Mouse (Mus musculus) forebrain, embryonic 16.5 days (tissue): Measurements from ENCODE around the gene Spout1. TPM values are rescaled to one million over a fixed set of nuclear protein-coding genes. Genes with fewer than 3 reads are reported as not detected.

Experiments
- ATAC-seq: fragments of 200-750 bp; cut with Nextera tagmentation; 2 replicates; pipeline ENCODE4 v1.8.0; 2017; ENCODE audit warnings: mild to moderate bottlenecking, moderate library complexity
- H3K27ac ChIP-seq: fragments of 300-500 bp; sonication (generic); 2 replicates; pipeline ENCODE4 v1.5.1; 2014; ENCODE audit warnings: low read length, control low read depth
- H3K27me3 ChIP-seq: fragments of 300-500 bp; sonication (generic); replicated peaks from 2 replicates; pipeline ENCODE4 v1.6.1; 2014; ENCODE audit warnings: low read length; ENCODE audit not compliant: control insufficient read depth, insufficient read depth
- H3K36me3 ChIP-seq: fragments of 300-500 bp; sonication (generic); 2 replicates; pipeline ENCODE4 v1.6.1; 2014; ENCODE audit not compliant: control insufficient read depth, insufficient read depth
- H3K4me1 ChIP-seq: fragments of 300-500 bp; sonication (generic); replicated peaks from 2 replicates; pipeline ENCODE4 v1.6.1; 2014; ENCODE audit warnings: low read length; ENCODE audit not compliant: control insufficient read depth, insufficient read depth
- H3K4me2 ChIP-seq: fragments of 300-500 bp; sonication (generic); 2 replicates; pipeline ENCODE4 v1.6.1; 2014; ENCODE audit warnings: mild to moderate bottlenecking, low read length, control low read depth
- H3K4me3 ChIP-seq: fragments of 300-500 bp; sonication (generic); replicated peaks from 2 replicates; pipeline ENCODE4 v1.5.1; 2014; ENCODE audit warnings: mild to moderate bottlenecking, low read length, control low read depth
- H3K9ac ChIP-seq: fragments of 300-500 bp; sonication (generic); replicated peaks from 2 replicates; pipeline ENCODE4 v1.6.1; 2014; ENCODE audit warnings: low read depth, low read length, control low read depth
- H3K9me3 ChIP-seq: fragments of 300-500 bp; sonication (generic); 2 replicates; pipeline ENCODE4 v1.6.1; 2016; ENCODE audit warnings: low read length; ENCODE audit not compliant: control insufficient read depth
- WGBS: fragments of 180-500 bp; shearing (Covaris S2); extraction: QIAGEN DNeasy Blood & Tissue Kit; methylation state at CpG from one replicate; pipeline ENCODE4 v1.1.7; 2014; 5-methylcytosine and 5-hydroxymethylcytosine counted together
- polyA plus RNA-seq: library from polyadenylated mRNA; unstranded; fragments of >200 nt; fragmentation: Nextera tagmentation; extraction: Ambion mirVana; gene quantifications from 2 replicates; pipeline ENCODE4 v1.2.1, GENCODE M21; 2015

Spout1 gene
- polyA plus RNA-seq, 1 experiment from 2014 or later: 65.9 TPM

DNA sequence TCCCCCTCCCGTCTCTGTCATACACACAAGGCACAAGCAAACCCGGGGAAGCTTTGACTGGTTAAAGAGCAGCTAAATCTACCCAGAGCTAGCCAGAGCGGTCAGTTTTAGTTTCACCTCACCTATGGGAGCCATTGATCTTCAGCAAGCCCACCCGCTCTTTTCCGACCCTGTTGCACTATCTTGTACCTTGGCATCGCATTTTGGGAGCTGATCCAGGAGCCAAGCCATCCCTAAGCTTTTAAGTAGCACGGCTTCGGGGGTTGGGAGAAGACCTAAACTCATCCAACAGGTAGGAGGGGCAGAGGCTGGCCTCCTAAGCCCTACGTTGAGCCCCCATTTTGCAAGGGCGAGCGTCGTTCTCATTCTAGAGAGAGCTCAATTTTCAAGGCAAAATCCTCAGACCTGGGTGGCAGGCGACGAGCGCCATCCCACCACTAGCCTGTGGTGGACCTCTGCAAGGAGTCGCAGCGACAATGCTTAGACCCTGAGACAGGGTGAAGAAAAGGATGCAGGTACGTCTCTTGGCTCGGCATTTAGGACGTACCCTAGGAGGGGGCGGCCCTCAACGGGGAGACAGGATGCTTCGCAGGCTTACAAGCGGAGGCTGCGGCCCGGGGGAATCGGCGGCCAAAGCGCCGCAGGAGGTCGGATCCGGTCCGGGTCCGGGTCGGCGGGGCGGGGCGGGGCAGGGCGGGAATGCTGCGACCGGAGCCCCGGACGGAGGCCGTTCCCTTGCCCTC is 54.4 kb downstream of the Spout1 start:
- H3K4me3 ChIP-seq: peak overlapping the region; percentile 83
- no peaks in the 10 kb centered on the region for H3K27me3 ChIP-seq
- H3K27ac ChIP-seq: peak overlapping the region; percentile 91
- H3K4me2 ChIP-seq: peak overlapping the region; percentile 96
- H3K9ac ChIP-seq: peak overlapping the region; percentile 86
- H3K36me3 ChIP-seq: no peaks in the 10 kb centered on the region
- peaks cover 37% of the 10 kb centered on the region for H3K4me1 ChIP-seq
- peak; percentile 62 for ATAC-seq
- 1% methylated on average over 42 of the region's 44 CpGs for WGBS
- no peaks in the 10 kb centered on the region for H3K9me3 ChIP-seq

Other genes with a start within 250 kb of the Spout1 start
- 98.6 and 101 TPM in 2 replicates for gene Gle1, start 243.0 kb downstream of the Spout1 start, polyA plus RNA-seq
- gene Sptan1, start 212.9 kb downstream of the Spout1 start, polyA plus RNA-seq: 243 and 294 TPM in 2 replicates
- gene Wdr34, start 129.6 kb downstream of the Spout1 start, polyA plus RNA-seq: 70.2 and 83.3 TPM in 2 replicates
- 407 and 435 TPM in 2 replicates for gene Set, start 121.1 kb downstream of the Spout1 start, polyA plus RNA-seq
- gene Pkn3, start 100.8 kb downstream of the Spout1 start, polyA plus RNA-seq: 2.6 and 3.4 TPM in 2 replicates
- 17.8 and 19.0 TPM in 2 replicates for gene Zdhhc12, start 84.8 kb downstream of the Spout1 start, polyA plus RNA-seq
- 10.9 and 16.5 TPM in 2 replicates for gene Zer1, start 53.9 kb downstream of the Spout1 start, polyA plus RNA-seq
- gene Tbc1d13, start 44.7 kb downstream of the Spout1 start, polyA plus RNA-seq: 10.5 and 12.7 TPM in 2 replicates
- gene Endog, start 7.0 kb downstream of the Spout1 start, polyA plus RNA-seq: 10.7 and 13.3 TPM in 2 replicates
- gene Kyat1, start 27.4 kb upstream of the Spout1 start, polyA plus RNA-seq: 15.4 and 16.3 TPM in 2 replicates
- 58.9 and 59.7 TPM in 2 replicates for gene Lrrc8a, start 59.3 kb upstream of the Spout1 start, polyA plus RNA-seq
- 0.46 and 0.58 TPM in 2 replicates for gene Gm28035, start 62.1 kb upstream of the Spout1 start, polyA plus RNA-seq
- 9.4 and 9.5 TPM in 2 replicates for gene Phyhd1, start 87.7 kb upstream of the Spout1 start, polyA plus RNA-seq
- not detected in 2 replicates for gene Gm28038, start 102.6 kb upstream of the Spout1 start, polyA plus RNA-seq
- gene Dolk, start 107.9 kb upstream of the Spout1 start, polyA plus RNA-seq: 30.2 and 35.9 TPM in 2 replicates
- 25.3 and 26.2 TPM in 2 replicates for gene Nup188, start 107.9 kb upstream of the Spout1 start, polyA plus RNA-seq
- 159 and 203 TPM in 2 replicates for gene Sh3glb2, start 180.9 kb upstream of the Spout1 start, polyA plus RNA-seq
- gene Miga2, start 185.8 kb upstream of the Spout1 start, polyA plus RNA-seq: 29.7 and 35.6 TPM in 2 replicates
- 59.3 and 66.5 TPM in 2 replicates for gene Dolpp1, start 213.8 kb upstream of the Spout1 start, polyA plus RNA-seq
- gene Crat, start 237.4 kb upstream of the Spout1 start, polyA plus RNA-seq: 21.3 and 21.4 TPM in 2 replicates
- 146 and 163 TPM in 2 replicates for gene Ptpa, start 237.6 kb upstream of the Spout1 start, polyA plus RNA-seq